Mouse (Mus musculus) brain, adult 2 months (tissue): ENCODE data around the gene Gm4553.
"Not testable (repeated sequence)": the region's sequence is repeated elsewhere in the genome, so short reads cannot be mapped to it uniquely, and the experiment has no call there.

ENCODE experiments used
- DNase-seq: peaks from one replicate; pipeline ENCODE4 v3.0.0; 2011; ENCODE audit warnings: low read depth, low spot score

Gene Gm4553

GRCm38 (mm10) chr7:142165639-142166038, at the start of gene Gm4553:
Gene Gm4553, minus strand, starts transcription at chr7:142165739.
- DNase-seq: not testable (repeated sequence)

GRCm38 (mm10) chr7:142212136-142212535, 46.6 kb upstream of the Gm4553 start:
- not testable (repeated sequence) for DNase-seq

DNA sequence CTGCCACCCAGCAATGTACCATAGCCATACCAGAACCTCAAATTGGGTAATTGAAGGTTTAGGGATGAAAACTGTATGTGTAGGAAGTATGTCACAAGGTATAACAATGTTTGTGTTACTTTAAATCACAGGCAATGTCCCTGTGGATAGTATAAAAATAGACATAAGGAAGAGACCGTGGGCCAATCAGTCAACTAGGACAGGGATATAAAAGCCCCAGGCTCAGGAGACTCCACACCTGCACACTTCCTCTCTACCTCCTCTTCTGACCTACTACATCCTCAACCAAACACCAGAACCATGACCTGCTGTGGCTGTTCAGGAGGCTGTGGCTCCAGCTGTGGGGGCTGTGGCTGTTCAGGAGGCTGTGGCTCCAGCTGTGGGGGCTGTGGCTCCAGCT, 46.0 kb upstream of the Gm4553 start, which contains the start of gene Gm7579:
TSS of gene Gm7579 (plus strand) at position 301 of the 400 bp plus-strand sequence.
- no peak for DNase-seq

GRCm38 (mm10) chr7:142206891-142207290, 41.4 kb upstream of the Gm4553 start:
- DNase-seq: not testable (repeated sequence)

DNA sequence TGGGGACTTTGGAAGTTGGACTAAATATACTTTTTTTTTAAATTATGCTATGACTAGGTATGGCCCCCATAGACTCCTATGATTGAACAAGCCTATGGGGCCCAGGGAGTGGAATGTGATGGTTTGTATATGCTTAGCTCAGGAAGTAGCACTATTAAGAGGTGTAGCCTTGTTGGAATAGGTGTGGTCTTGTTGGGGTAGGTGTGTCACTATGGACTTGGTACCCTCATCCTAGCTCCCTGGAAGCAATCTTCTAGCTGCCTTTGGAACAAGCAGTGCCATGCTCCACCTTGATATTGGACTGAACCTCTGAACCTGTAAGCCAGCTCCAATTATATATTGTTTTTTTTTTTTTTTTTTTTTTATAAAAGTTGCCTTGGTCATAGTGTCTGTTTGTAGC, 39.9 kb upstream of the Gm4553 start:
- DNase-seq: no peak

- DNase-seq: no peak
These were observed 35.5 kb upstream of the Gm4553 start, which contains the start of gene Krtap5-3 for GRCm38 (mm10) chr7:142201064-142201463. Gene Krtap5-3, plus strand, starts transcription at chr7:142201364.

DNA sequence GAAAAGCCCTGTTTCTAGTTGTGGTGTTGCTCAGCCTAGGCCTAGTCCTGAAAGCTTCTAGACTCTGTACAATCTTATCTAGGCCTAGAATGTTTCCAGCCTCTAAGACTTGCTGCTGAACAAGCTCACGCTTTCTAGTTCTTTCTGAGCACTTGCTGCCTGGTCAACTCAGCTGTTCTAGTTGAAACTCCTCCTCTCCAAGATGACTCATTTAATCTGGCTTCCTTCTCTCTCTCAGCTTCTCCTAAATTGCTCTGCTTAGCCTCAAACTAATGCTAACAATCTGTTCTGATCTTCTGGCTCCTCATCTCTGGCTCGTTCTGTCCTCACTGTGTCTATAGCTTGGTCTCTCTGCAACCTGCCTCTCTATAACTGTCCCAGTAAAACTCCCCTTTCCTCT, 33.2 kb upstream of the Gm4553 start:
- DNase-seq: peak; percentile 73

DNA sequence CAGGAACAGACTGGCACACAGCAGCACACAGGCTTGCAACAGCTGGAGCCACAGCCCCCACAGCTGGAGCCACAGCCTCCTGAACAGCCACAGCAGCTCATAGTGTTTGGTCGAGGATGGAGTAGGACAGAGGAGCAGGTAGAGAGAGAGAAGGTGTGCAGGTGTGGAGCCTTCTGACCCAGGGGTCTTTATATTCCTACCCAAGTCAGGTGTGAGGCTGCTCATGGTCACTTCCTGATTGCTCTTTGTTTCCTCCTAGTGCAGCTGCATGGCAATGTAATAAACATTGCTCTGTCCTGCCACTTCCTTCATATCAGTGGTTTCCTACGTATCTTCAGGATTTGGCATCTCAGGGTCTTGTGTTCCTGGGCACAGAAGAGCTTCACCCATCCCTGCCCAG, 24.8 kb upstream of the Gm4553 start, which contains the start of gene Gm10153:
TSS of gene Gm10153 (minus strand) at position 101 of the 400 bp plus-strand sequence.
- no peak for DNase-seq

GRCm38 (mm10) chr7:142188156-142188555, 22.6 kb upstream of the Gm4553 start:
- DNase-seq: no peak

- no peak for DNase-seq
These were observed 15.5 kb upstream of the Gm4553 start for GRCm38 (mm10) chr7:142181021-142181420.

- DNase-seq: peak; percentile 49
These were observed 13.1 kb upstream of the Gm4553 start for GRCm38 (mm10) chr7:142178685-142179084.

DNA sequence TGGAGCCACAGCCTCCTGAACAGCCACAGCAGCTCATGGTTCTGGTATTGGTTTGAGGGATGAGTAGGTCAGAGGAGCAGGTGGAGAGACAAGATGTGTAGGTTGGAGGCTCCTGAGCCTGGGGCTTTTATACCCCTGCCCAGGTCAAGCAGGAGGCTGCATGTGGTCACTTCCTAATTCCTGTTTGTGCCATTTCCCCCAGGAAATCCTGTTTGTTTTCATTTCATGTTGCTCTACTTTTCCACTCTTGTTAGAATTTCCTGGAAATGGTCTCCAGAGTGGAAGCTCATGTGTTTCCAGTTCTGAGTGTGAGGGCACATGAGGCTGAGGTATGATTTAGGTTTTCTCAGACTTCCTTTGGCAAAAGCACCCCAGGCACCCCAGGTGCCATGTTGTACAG, 10.4 kb upstream of the Gm4553 start, which contains the start of gene Krtap5-2:
TSS of gene Krtap5-2 (minus strand) at position 101 of the 400 bp plus-strand sequence.
- not testable (repeated sequence) for DNase-seq

GRCm38 (mm10) chr7:142169836-142170235, 4.3 kb upstream of the Gm4553 start:
- DNase-seq: peak; percentile 56

DNA sequence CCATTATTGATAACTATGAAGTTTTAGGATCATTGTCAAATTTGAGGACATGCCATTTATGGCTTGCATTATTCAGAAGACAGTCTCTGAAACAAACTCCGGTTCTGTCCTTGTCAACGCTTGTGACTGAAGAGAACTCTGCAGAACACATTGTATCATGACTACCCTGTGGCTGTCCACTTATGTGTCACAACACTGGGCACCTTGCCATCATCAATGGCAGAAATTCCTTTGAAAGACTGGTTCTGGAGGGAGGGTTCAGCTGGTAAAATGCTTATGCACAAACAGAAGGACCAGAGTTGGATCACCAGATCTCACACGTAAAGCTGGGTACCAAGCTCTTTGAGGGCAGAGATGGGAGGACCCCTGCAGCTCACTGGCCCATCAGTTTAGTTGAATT, 6.2 kb downstream of the Gm4553 start:
- no peak for DNase-seq

DNA sequence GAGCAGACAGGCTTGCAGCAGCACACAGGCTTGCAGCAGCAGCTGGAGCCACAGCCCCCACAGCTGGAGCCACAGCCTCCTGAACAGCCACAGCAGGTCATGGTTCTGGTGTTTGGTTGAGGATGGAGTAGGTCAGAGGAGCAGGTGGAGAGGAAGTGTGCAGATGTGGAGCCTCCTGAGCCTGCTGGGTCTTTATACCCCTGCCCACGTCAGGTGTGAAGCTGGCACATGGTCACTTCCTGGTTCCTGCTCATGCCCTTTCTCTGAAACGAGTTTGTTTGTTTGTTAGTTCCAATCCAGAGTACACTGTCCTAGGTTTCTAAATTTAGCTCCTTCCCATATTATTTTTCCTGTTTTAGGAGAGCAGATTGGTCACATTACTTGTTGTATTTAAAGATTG, 8.5 kb downstream of the Gm4553 start, which contains the start of gene Gm29735:
TSS of gene Gm29735 (minus strand) at position 101 of the 400 bp plus-strand sequence.
- DNase-seq: not testable (repeated sequence)

DNA sequence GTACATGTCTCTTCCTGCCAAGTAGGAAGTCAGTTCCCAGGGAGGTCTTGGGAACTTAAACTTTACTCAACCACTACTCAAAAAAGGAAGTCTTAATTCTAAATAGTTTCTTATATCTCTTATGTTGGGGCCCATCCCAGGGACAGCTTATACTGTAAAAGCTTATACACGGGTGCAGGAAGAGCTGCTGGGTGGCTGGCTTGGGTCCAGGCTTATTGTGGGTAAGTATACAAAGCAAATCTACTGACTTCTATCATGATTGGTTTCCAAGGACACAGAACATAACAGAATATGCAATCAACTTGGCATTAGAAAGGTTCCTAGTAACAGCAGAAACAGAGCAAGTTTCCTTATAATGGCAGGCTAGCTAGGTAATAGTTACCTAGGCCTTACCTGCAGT, 10.2 kb downstream of the Gm4553 start:
- DNase-seq: no peak

- DNase-seq: peak; percentile 8
These were observed 13.3 kb downstream of the Gm4553 start for GRCm38 (mm10) chr7:142152191-142152590.

GRCm38 (mm10) chr7:142148633-142149032, 16.9 kb downstream of the Gm4553 start:
- DNase-seq: no peak

- DNase-seq: peak; percentile 75
These were observed 19.5 kb downstream of the Gm4553 start for GRCm38 (mm10) chr7:142146033-142146432.

GRCm38 (mm10) chr7:142145413-142145940, 20.1 kb downstream of the Gm4553 start:
- DNase-seq: peak; percentile 76

- no peak for DNase-seq
These were observed 21.0 kb downstream of the Gm4553 start, which contains the start of gene Gm45337 for GRCm38 (mm10) chr7:142144507-142144906. Gene Gm45337, minus strand, starts transcription at chr7:142144607.

- not testable (repeated sequence) for DNase-seq
These were observed 22.0 kb downstream of the Gm4553 start for GRCm38 (mm10) chr7:142143506-142144010.

DNA sequence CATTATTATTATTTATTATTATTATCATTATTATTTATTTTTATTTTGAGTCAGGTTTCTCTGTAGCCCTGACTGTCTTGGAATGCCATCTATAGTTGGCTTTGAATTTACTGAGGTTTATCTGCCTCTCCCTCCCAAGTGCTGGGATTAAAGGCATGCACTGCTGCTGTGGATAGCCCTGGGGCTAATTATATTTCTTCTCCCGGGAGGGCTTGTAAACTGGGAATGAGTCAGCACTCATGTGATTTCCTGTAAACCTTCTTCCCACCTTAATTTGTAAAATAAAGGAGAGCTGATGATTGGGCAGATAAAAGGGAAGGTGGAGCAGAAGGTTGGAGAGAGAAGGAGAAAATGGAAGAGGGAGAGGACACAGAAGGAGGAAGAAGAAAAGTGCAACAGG, 24.8 kb downstream of the Gm4553 start:
- DNase-seq: no peak
